Mouse (Mus musculus) neural tube, embryonic 12.5 days (tissue): ENCODE measurements around the gene Btbd19. TPM values are rescaled to one million over a fixed set of nuclear protein-coding genes. Genes with fewer than 3 reads are reported as not detected.

Experiments used
- ATAC-seq: fragments of 200-750 bp; cut with Nextera tagmentation; 2 replicates; pipeline ENCODE4 v1.8.0; 2017; ENCODE audit warnings: low read depth, mild to moderate bottlenecking, moderate TSS enrichment, moderate library complexity; ENCODE audit not compliant: low FRiP score
- H3K27ac ChIP-seq: fragments of 300-500 bp; sonication (generic); 2 replicates; pipeline ENCODE4 v1.5.1; 2016
- H3K27me3 ChIP-seq: fragments of 300-500 bp; sonication (generic); replicated peaks from 2 replicates; pipeline ENCODE4 v1.6.1; 2016; ENCODE audit warnings: mild to moderate bottlenecking
- H3K36me3 ChIP-seq: fragments of 300-500 bp; sonication (generic); 2 replicates; pipeline ENCODE4 v1.6.1; 2016; ENCODE audit warnings: mild to moderate bottlenecking
- H3K4me1 ChIP-seq: fragments of 300-500 bp; sonication (generic); 2 replicates; pipeline ENCODE4 v1.6.1; 2016
- H3K4me2 ChIP-seq: fragments of 300-500 bp; sonication (generic); replicated peaks from 2 replicates; pipeline ENCODE4 v1.6.1; 2016; ENCODE audit warnings: mild to moderate bottlenecking
- H3K4me3 ChIP-seq: fragments of 300-500 bp; sonication (generic); 2 replicates; pipeline ENCODE4 v1.5.1; 2016
- H3K9ac ChIP-seq: fragments of 300-500 bp; sonication (generic); 2 replicates; pipeline ENCODE4 v1.6.1; 2016; ENCODE audit warnings: mild to moderate bottlenecking
- H3K9me3 ChIP-seq: fragments of 300-500 bp; sonication (generic); 2 replicates; pipeline ENCODE4 v1.6.1; 2016; ENCODE audit warnings: mild to moderate bottlenecking
- WGBS: fragments of 180-500 bp; shearing (Covaris S2); methylation state at CpG from one replicate; pipeline ENCODE4 v1.1.7; 2016; 5-methylcytosine and 5-hydroxymethylcytosine counted together
- microRNA-seq: library from miRNA; unstranded; fragments of <30 nt; microRNA quantifications from one replicate; pipeline ENCODE4, GENCODE M21; 2017
- polyA plus RNA-seq: library from polyadenylated mRNA; unstranded; fragments of >200 nt; fragmentation: Nextera tagmentation; extraction: Ambion mirVana; gene quantifications from 2 replicates; pipeline ENCODE4 v1.2.1, GENCODE M21; 2016

Btbd19 gene
- polyA plus RNA-seq, 1 experiment from 2014 or later: 4.6 TPM

DNA sequence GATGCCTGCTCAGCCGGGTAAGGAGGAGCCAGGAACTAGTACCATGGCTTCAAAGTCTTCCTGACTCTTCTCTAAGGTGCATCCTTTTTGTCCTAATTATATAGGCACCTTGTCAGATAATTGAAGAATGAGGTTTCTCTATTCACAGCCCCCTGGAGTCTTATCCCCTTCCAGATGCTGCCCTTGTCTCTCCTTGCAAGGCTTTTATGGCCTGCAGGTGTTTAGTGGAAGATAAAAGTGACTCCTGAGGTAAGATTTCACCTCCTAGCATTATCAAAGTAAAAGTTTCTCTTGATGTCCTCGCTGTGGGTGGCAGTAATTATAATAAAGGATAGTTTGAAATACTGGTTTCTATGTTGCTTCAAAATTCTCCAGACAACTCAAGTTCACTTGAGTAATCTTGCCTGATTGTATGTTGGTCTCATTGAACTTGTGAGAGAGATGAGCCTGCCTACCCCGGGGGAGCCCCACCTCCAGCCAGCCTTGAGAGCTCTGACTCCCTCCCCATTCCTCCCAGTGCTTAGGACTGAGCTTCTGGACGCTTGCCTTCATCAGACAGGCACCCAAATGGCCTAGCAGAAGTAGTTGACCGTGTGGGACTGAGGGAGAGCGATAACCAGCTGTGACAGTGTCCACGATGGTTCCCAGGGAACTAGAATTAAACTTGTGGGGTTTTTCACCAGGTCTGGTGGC, 37.4 kb downstream of the Btbd19 start:
- H3K9me3 ChIP-seq: no peaks in the 10 kb centered on the region
- no peaks in the 10 kb centered on the region for H3K4me1 ChIP-seq
- peaks cover 13% of the 10 kb centered on the region; the same call in 1 of the 2 replicates for H3K36me3 ChIP-seq
- H3K27ac ChIP-seq: no peak overlapping the region
- H3K4me2 ChIP-seq: no peak overlapping the region
- ATAC-seq: no peak
- 57% methylated on average over 7 of the region's 7 CpGs for WGBS
- H3K27me3 ChIP-seq: no peaks in the 10 kb centered on the region
- no peak overlapping the region for H3K9ac ChIP-seq
- H3K4me3 ChIP-seq: no peak overlapping the region

DNA sequence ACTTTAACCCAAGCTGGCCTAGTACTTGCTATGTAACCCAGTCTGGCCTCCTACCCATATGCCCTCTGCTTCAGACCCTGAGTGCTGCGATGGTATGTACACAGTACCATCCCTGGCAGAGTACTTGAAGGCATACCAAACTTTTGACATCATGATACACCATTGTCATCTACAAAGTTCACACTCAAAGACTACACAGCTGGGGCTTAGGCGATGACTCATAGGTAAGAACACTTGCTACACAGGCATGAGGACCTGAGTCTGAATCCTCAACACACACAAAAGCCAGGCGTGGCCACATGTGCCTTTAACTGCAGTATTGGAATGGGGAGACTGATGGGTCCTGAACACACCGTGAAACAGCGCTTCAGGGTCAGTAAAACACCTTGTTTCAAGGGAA, 54.3 kb downstream of the Btbd19 start:
- no peak for ATAC-seq
- H3K4me1 ChIP-seq: no peaks in the 10 kb centered on the region
- H3K9me3 ChIP-seq: no peaks in the 10 kb centered on the region
- WGBS: 92% methylated on average over 5 of the region's 5 CpGs
- no peak overlapping the region for H3K27ac ChIP-seq
- H3K4me3 ChIP-seq: no peak overlapping the region
- no peak overlapping the region for H3K4me2 ChIP-seq
- peaks cover 44% of the 10 kb centered on the region for H3K36me3 ChIP-seq
- no peaks in the 10 kb centered on the region for H3K27me3 ChIP-seq
- H3K9ac ChIP-seq: no peak overlapping the region

DNA sequence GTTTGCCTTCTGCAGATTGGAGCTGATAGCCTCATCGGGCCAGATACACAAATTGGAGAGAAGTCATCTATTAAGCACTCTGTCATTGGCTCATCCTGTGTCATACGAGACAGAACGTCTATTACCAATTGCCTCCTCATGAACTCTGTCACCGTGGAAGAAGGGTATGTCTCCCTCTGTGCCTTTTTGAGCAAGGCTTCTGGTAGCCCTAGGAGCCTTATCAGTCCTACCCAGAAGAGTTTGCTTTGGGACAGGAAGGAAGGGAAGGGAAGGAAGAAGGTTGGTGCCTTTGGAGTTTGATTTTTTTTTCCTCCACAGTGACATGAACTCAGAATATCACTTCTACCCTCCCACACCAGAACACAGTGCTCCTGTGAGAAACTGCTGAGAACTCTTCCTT, 54.9 kb downstream of the Btbd19 start:
- no peak for ATAC-seq
- no peaks in the 10 kb centered on the region for H3K27me3 ChIP-seq
- no peaks in the 10 kb centered on the region for H3K4me1 ChIP-seq
- no peak overlapping the region for H3K27ac ChIP-seq
- H3K36me3 ChIP-seq: peaks cover 47% of the 10 kb centered on the region
- H3K4me3 ChIP-seq: no peak overlapping the region
- 91% methylated on average over 4 of the region's 4 CpGs for WGBS
- H3K9me3 ChIP-seq: no peaks in the 10 kb centered on the region
- H3K9ac ChIP-seq: no peak overlapping the region
- no peak overlapping the region for H3K4me2 ChIP-seq

DNA sequence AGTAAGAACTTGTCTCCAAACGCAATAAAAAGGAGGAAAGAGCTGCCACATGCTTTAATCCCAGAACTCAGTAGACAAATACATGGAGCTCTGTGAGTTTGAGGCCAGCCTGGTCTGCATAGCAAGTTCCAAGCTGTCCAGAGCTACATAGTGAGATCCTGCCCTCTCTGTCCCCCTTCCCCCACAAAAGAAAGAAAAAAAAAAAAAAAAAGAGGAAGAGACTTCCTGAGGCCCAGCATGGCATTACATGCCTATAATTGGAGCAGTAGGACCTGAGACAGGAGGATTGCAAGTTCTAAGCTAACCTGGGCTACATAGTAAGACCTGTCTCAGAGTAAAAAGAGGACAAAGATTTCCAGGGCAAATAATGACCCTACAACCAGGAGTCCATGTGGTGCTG, 55.9 kb downstream of the Btbd19 start:
- Histone ChIP-seq H3K4me1 (no peaks in the 10 kb centered on the region), H3K36me3 (peaks cover 53% of the 10 kb centered on the region), H3K9me3 (no peaks in the 10 kb centered on the region), H3K27ac (no peak overlapping the region), H3K27me3 (no peaks in the 10 kb centered on the region), H3K9ac (no peak overlapping the region), H3K4me2 (no peak overlapping the region), H3K4me3 (no peak overlapping the region)
- WGBS: 93% methylated on average over 1 of the region's 1 CpGs
- ATAC-seq: no peak

Small RNAs within 50 kb of the gene (microRNA-seq; reads per million reads assigned to microRNA genes)
- gene Gm22398: not detected

Other genes with a start within 250 kb of the Btbd19 start
- 10.2 and 10.4 TPM in 2 replicates for gene Zswim5, start 248.3 kb downstream of the Btbd19 start, polyA plus RNA-seq
- gene Urod, start 131.3 kb downstream of the Btbd19 start, polyA plus RNA-seq: 84.7 and 93.0 TPM in 2 replicates
- gene Hectd3, start 130.4 kb downstream of the Btbd19 start, polyA plus RNA-seq: 23.8 and 24.0 TPM in 2 replicates
- 45.4 and 48.6 TPM in 2 replicates for gene Eif2b3, start 106.3 kb downstream of the Btbd19 start, polyA plus RNA-seq
- gene Ptch2, start 29.6 kb downstream of the Btbd19 start, polyA plus RNA-seq: 5.2 and 6.0 TPM in 2 replicates
- not detected in 2 replicates for gene Tctex1d4, start 1.1 kb upstream of the Btbd19 start, polyA plus RNA-seq
- 39.3 and 41.4 TPM in 2 replicates for gene Plk3, start 8.2 kb upstream of the Btbd19 start, polyA plus RNA-seq
- 554 and 578 TPM in 2 replicates for gene Rps8, start 30.5 kb upstream of the Btbd19 start, polyA plus RNA-seq
- 54.6 and 57.6 TPM in 2 replicates for gene Kif2c, start 56.9 kb upstream of the Btbd19 start, polyA plus RNA-seq
- gene Tmem53, start 126.2 kb upstream of the Btbd19 start, polyA plus RNA-seq: 7.0 and 8.0 TPM in 2 replicates
- 0.28 and 0.85 TPM in 2 replicates for gene Armh1, start 126.4 kb upstream of the Btbd19 start, polyA plus RNA-seq